ENCODE assay signal across 24 mouse cellular contexts in the genomic region with DNA sequence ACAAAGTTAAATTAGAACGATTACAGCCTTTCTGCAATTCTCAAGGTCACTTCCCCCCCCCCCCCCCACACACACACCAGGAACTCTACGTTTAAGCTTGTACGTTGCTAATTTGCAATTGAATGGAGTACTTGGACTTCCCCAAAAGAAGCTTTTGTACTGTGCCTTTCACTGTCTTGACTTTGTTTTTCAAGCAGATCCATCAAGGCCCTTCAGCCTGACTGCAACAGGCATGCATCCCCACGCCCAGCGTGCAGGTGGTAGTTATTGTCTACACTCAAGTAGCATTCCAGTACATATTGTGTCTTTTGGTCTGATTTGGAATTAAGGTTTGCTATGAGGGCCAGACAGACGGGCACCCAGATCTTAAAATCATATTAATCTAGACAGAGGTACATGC.
"Had no signal": no experiment of that assay in that cellular context is flagged by ENCODE, and none has a peak within 500 bp of the region (broad histone marks: within the 10 kb centered on the region; RNA-seq: fewer than 3 reads in every experiment).

No protein-coding gene starts in this region.

- H3K9ac ChIP-seq: heart, embryonic 13.5 days; heart, embryonic 15.5 days; hindbrain, embryonic 13.5 days; intestine, embryonic 15.5 days; limb, embryonic 13.5 days; limb, embryonic 15.5 days; liver, embryonic 12.5 days; liver, embryonic 14.5 days had no signal

- H3K36me3 ChIP-seq: heart, embryonic 13.5 days; heart, embryonic 15.5 days; hindbrain, embryonic 13.5 days; intestine, embryonic 15.5 days; limb, embryonic 13.5 days; limb, embryonic 15.5 days; liver, embryonic 12.5 days had no signal

- H3K27ac ChIP-seq: heart, adult 2 months; heart, embryonic 13.5 days; heart, embryonic 15.5 days; hindbrain, embryonic 13.5 days; intestine, embryonic 15.5 days; layer of hippocampus, adult 2 months; limb, embryonic 13.5 days; limb, embryonic 15.5 days; liver, embryonic 12.5 days; liver, embryonic 14.5 days had no signal

- ATAC-seq: hindbrain, embryonic 16.5 days; inflammation-experienced regulatory T-cells, adult 6 months; intestine, embryonic 15.5 days; intestine, postnatal 0 days; liver, embryonic 12.5 days had no signal

- H3K4me1 ChIP-seq: heart, embryonic 13.5 days; heart, embryonic 15.5 days; hindbrain, embryonic 13.5 days; intestine, embryonic 15.5 days; limb, embryonic 13.5 days; limb, embryonic 15.5 days; liver, embryonic 12.5 days had no signal

- H3K9me3 ChIP-seq: heart, embryonic 15.5 days; limb, embryonic 15.5 days had no signal

- H3K4me3 ChIP-seq: heart, adult 2 months; heart, embryonic 13.5 days; heart, embryonic 15.5 days; hindbrain, embryonic 13.5 days; intestine, embryonic 15.5 days; layer of hippocampus, adult 2 months; limb, embryonic 13.5 days; limb, embryonic 15.5 days; liver, embryonic 12.5 days had no signal

- DNase-seq: gastrocnemius, postnatal 14 days; gastrocnemius, postnatal 36 days; heart, adult 11 months; heart, adult 2 months; heart, postnatal 14 days; heart, postnatal 36 days; kidney, adult 18-20 months; kidney, adult 8-10 months; kidney, postnatal 10 days; kidney, postnatal 25 days; kidney, postnatal 4 days; left cerebral cortex, postnatal 4 days had no signal

- H3K27me3 ChIP-seq: heart, embryonic 13.5 days; heart, embryonic 15.5 days; hindbrain, embryonic 13.5 days; intestine, embryonic 15.5 days; limb, embryonic 13.5 days; limb, embryonic 15.5 days; liver, embryonic 12.5 days had no signal
